Mouse (Mus musculus) G1E (cell line): ENCODE data around the gene Gm20481.

Experiments used
- CTCF ChIP-seq: IDR thresholded peaks from 2 replicates; pipeline ENCODE4 v1.5.1; 2012; ENCODE audit warnings: low read depth, low read length, inconsistent platforms, mixed read lengths
- GATA1 ChIP-seq: IDR thresholded peaks from 2 replicates; pipeline ENCODE4 v1.6.1; 2012; ENCODE audit warnings: borderline replicate concordance, low read length, inconsistent platforms, mixed read lengths

GRCm38 (mm10) chr17:35000717-35001451 is 31.2 kb downstream of the Gm20481 start, which contains the start of gene Vars:
- TF ChIP-seq CTCF (no peak), GATA1 (no peak)
